Mouse (Mus musculus) gastrocnemius, postnatal 25 days (tissue): ENCODE results near the gene Hoxc8. TPM values are rescaled to one million over a fixed set of nuclear protein-coding genes. Genes with fewer than 3 reads are reported as not detected.

Experiments
- DNase-seq: peaks from one replicate; pipeline ENCODE4 v3.0.0; 2022
- total RNA-seq, 2 experiments: library from RNA; stranded (reverse); gene quantifications; 1 replicate in 1 of 2; 2 replicates in 1 of 2; pipeline ENCODE4 v1.2.3; 2021

Hoxc8 gene
- total RNA-seq, 2 experiments from 2014 or later: 1.3 to 1.6 TPM

- DNase-seq: no peak
These were observed 25.2 kb upstream of the Hoxc8 start for GRCm38 (mm10) chr15:102965003-102965891.

GRCm38 (mm10) chr15:102965892-102966775, 24.3 kb upstream of the Hoxc8 start:
- DNase-seq: peak; percentile 92

- peak; percentile 43 for DNase-seq
These were observed 23.6 kb upstream of the Hoxc8 start, which contains the start of gene Hoxc10 for GRCm38 (mm10) chr15:102966776-102967311. Gene Hoxc10 (plus strand): TSS chr15:102966796.

- no peak for DNase-seq
These were observed 23.2 kb upstream of the Hoxc8 start, which contains the start of gene Hoxc5 for GRCm38 (mm10) chr15:102967312-102967510. Gene Hoxc5 (plus strand): TSS chr15:102967443.

- no peak for DNase-seq
These were observed 22.7 kb upstream of the Hoxc8 start for GRCm38 (mm10) chr15:102967511-102968397.

GRCm38 (mm10) chr15:102969296-102969695, 21.1 kb upstream of the Hoxc8 start:
- no peak for DNase-seq

- no peak for DNase-seq
These were observed 19.7 kb upstream of the Hoxc8 start for GRCm38 (mm10) chr15:102970740-102971139.

- DNase-seq: peak; percentile 4
These were observed 18.2 kb upstream of the Hoxc8 start for GRCm38 (mm10) chr15:102972254-102972653.

- DNase-seq: peak; percentile 14
These were observed 17.7 kb upstream of the Hoxc8 start for GRCm38 (mm10) chr15:102972753-102973152.

GRCm38 (mm10) chr15:102975034-102975433, 15.4 kb upstream of the Hoxc8 start:
- no peak for DNase-seq

- DNase-seq: no peak
These were observed 14.7 kb upstream of the Hoxc8 start for GRCm38 (mm10) chr15:102975688-102976111.

GRCm38 (mm10) chr15:102976171-102976570, 14.2 kb upstream of the Hoxc8 start, which contains the start of gene Hoxc9:
Gene Hoxc9 (plus strand): TSS chr15:102976439.
- DNase-seq: peak; percentile 41

GRCm38 (mm10) chr15:102976631-102977422, 13.6 kb upstream of the Hoxc8 start:
- DNase-seq: peak; percentile 44

- no peak for DNase-seq
These were observed 12.9 kb upstream of the Hoxc8 start for GRCm38 (mm10) chr15:102977423-102977974.

- DNase-seq: peak; percentile 4
These were observed 11.5 kb upstream of the Hoxc8 start for GRCm38 (mm10) chr15:102978615-102979515.

GRCm38 (mm10) chr15:102979936-102980335, 10.5 kb upstream of the Hoxc8 start:
- DNase-seq: no peak

GRCm38 (mm10) chr15:102980352-102980751, 10.1 kb upstream of the Hoxc8 start:
- DNase-seq: no peak

GRCm38 (mm10) chr15:102980912-102981311, 9.5 kb upstream of the Hoxc8 start:
- DNase-seq: no peak
